Mouse (Mus musculus) MEL (cell line): ENCODE data around the gene Pogz. TPM values are rescaled to one million over a fixed set of nuclear protein-coding genes. Genes with fewer than 3 reads are reported as not detected.

Experiments
- DNase-seq: peaks from one replicate; pipeline ENCODE4 v3.0.0; 2011; ENCODE audit warnings: low read depth, low spot score
- H3K27ac ChIP-seq: 2 replicates; pipeline ENCODE4 v1.5.1; 2012; ENCODE audit warnings: low read depth, mild to moderate bottlenecking, control low read depth, low read length, moderate library complexity; ENCODE audit not compliant: control insufficient read depth
- H3K27me3 ChIP-seq, 2 experiments: fragments of 150-350 bp in 1 of 2; sonication (generic) in 1 of 2; 2 replicates each; pipeline ENCODE4 v1.6.1; 2012; ENCODE audit warnings: low read length in 2 of 2, mild to moderate bottlenecking in 2 of 2, improper control_type of control experiment in 1 of 2, moderate library complexity in 1 of 2; ENCODE audit not compliant: insufficient read depth in 2 of 2, control insufficient read depth in 1 of 2
- H3K36me3 ChIP-seq, 2 experiments: 2 replicates each; pipeline ENCODE4 v1.6.1; 2012 to 2014; ENCODE audit warnings: low read length in 2 of 2, improper control_type of control experiment in 1 of 2, inconsistent platforms in 1 of 2, mild to moderate bottlenecking in 1 of 2; ENCODE audit not compliant: insufficient read depth in 2 of 2, control insufficient read depth in 1 of 2
- H3K4me1 ChIP-seq, 2 experiments: fragments of 150-350 bp in 1 of 2; sonication (generic) in 1 of 2; 2 replicates each; pipeline ENCODE4 v1.6.1; 2012; ENCODE audit warnings: low read length in 2 of 2, improper control_type of control experiment in 1 of 2, mild to moderate bottlenecking in 1 of 2; ENCODE audit not compliant: insufficient read depth in 2 of 2, control insufficient read depth in 1 of 2
- H3K4me3 ChIP-seq, 2 experiments: fragments of 150-350 bp in 1 of 2; sonication (generic) in 1 of 2; 2 replicates each; pipeline ENCODE4 v1.5.1; 2012; ENCODE audit warnings: low read depth in 2 of 2, low read length in 2 of 2, mild to moderate bottlenecking in 2 of 2, moderate library complexity in 2 of 2, control low read depth in 1 of 2, improper control_type of control experiment in 1 of 2; ENCODE audit not compliant: control insufficient read depth in 1 of 2, insufficient read depth in 1 of 2
- H3K79me2 ChIP-seq: 2 replicates; pipeline ENCODE4 v1.6.1; 2012; ENCODE audit warnings: mild to moderate bottlenecking, low read length, moderate library complexity; ENCODE audit not compliant: control insufficient read depth, poor library complexity, insufficient read depth
- H3K9ac ChIP-seq: 2 replicates; pipeline ENCODE4 v1.6.1; 2012; ENCODE audit warnings: low read depth, mild to moderate bottlenecking, control low read depth, low read length, moderate library complexity; ENCODE audit not compliant: control insufficient read depth, poor library complexity, severe bottlenecking
- H3K9me3 ChIP-seq: fragments of 150-350 bp; sonication (generic); replicated peaks from 2 replicates; pipeline ENCODE4 v1.6.1; 2012; ENCODE audit warnings: mild to moderate bottlenecking, low read length, improper control_type of control experiment, moderate library complexity; ENCODE audit not compliant: insufficient read depth
- CHD1 ChIP-seq: IDR thresholded peaks from 2 replicates; pipeline ENCODE4 v1.6.1; 2012; ENCODE audit warnings: low read depth, mild to moderate bottlenecking, inconsistent platforms, low read length, improper control_type of control experiment
- CHD2 ChIP-seq: IDR thresholded peaks from 2 replicates; pipeline ENCODE4 v1.6.1; 2011; ENCODE audit warnings: low read length, improper control_type of control experiment
- CTCF ChIP-seq, 3 experiments: IDR thresholded peaks in 2 of 3; conservative IDR thresholded peaks in 1 of 3; 2 replicates each; pipeline ENCODE4 v1.5.1; 2011 to 2012; ENCODE audit warnings: low read length in 3 of 3, low read depth in 2 of 3, mild to moderate bottlenecking in 2 of 3, improper control_type of control experiment in 1 of 3, inconsistent platforms in 1 of 3, mixed read lengths in 1 of 3, moderate library complexity in 1 of 3; ENCODE audit not compliant: control insufficient read depth in 1 of 3, insufficient read depth in 1 of 3, poor library complexity in 1 of 3, severe bottlenecking in 1 of 3
- E2F4 ChIP-seq: IDR thresholded peaks from 2 replicates; pipeline ENCODE4 v1.6.1; 2011; ENCODE audit warnings: low read depth, low read length, improper control_type of control experiment, borderline replicate concordance
- ETS1 ChIP-seq: IDR thresholded peaks from 2 replicates; pipeline ENCODE4 v1.6.1; 2012; ENCODE audit warnings: low read depth, mild to moderate bottlenecking, inconsistent platforms, low read length, improper control_type of control experiment, moderate library complexity
- GABPA ChIP-seq: IDR thresholded peaks from 2 replicates; pipeline ENCODE4 v1.6.1; 2012; ENCODE audit warnings: low read depth, mild to moderate bottlenecking, inconsistent platforms, low read length, improper control_type of control experiment, moderate library complexity
- GATA1 ChIP-seq: IDR thresholded peaks from 2 replicates; pipeline ENCODE4 v1.6.1; 2011; ENCODE audit warnings: low read depth, low read length, improper control_type of control experiment
- HCFC1 ChIP-seq: IDR thresholded peaks from 2 replicates; pipeline ENCODE4 v1.6.1; 2012; ENCODE audit warnings: low read depth, mild to moderate bottlenecking, inconsistent platforms, low read length, improper control_type of control experiment, moderate library complexity
- JUND ChIP-seq: IDR thresholded peaks from 2 replicates; pipeline ENCODE4 v1.6.1; 2011; ENCODE audit warnings: low read depth, mild to moderate bottlenecking, improper control_type of control experiment, low read length
- KAT2A ChIP-seq: conservative IDR thresholded peaks from 2 replicates; pipeline ENCODE4 v1.6.1; 2012; ENCODE audit warnings: low read depth, low read length, improper control_type of control experiment, inconsistent platforms
- MAFK ChIP-seq: IDR thresholded peaks from 2 replicates; pipeline ENCODE4 v1.6.1; 2011; ENCODE audit warnings: low read depth, mild to moderate bottlenecking, low read length, improper control_type of control experiment, borderline replicate concordance
- MAX ChIP-seq: IDR thresholded peaks from 2 replicates; pipeline ENCODE4 v1.6.1; 2011; ENCODE audit warnings: low read length, improper control_type of control experiment
- MAZ ChIP-seq: IDR thresholded peaks from 2 replicates; pipeline ENCODE4 v1.6.1; 2012; ENCODE audit warnings: low read depth, mild to moderate bottlenecking, inconsistent platforms, low read length, improper control_type of control experiment
- MEF2A ChIP-seq: IDR thresholded peaks from 2 replicates; pipeline ENCODE4 v1.6.1; 2014; ENCODE audit warnings: low read depth, mild to moderate bottlenecking, inconsistent platforms, low read length, improper control_type of control experiment; ENCODE audit not compliant: poor library complexity, insufficient replicate concordance, severe bottlenecking; ENCODE audit errors: extremely low read depth
- MXI1 ChIP-seq: IDR thresholded peaks from 2 replicates; pipeline ENCODE4 v1.6.1; 2011; ENCODE audit warnings: mild to moderate bottlenecking, low read depth, low read length, improper control_type of control experiment
- MYB ChIP-seq: IDR thresholded peaks from 2 replicates; pipeline ENCODE4 v1.6.1; 2011; ENCODE audit warnings: mild to moderate bottlenecking, low read depth, low read length, improper control_type of control experiment
- MYC ChIP-seq: IDR thresholded peaks from 2 replicates; pipeline ENCODE4 v1.6.1; 2011; ENCODE audit warnings: low read depth, mild to moderate bottlenecking, low read length, improper control_type of control experiment, moderate library complexity
- NELFE ChIP-seq: IDR thresholded peaks from 2 replicates; pipeline ENCODE4 v1.6.1; 2011; ENCODE audit warnings: low read depth, low read length, improper control_type of control experiment
- NRF1 ChIP-seq: IDR thresholded peaks from 2 replicates; pipeline ENCODE4 v1.6.1; 2014; ENCODE audit warnings: low read depth, mild to moderate bottlenecking, inconsistent platforms, low read length, improper control_type of control experiment, moderate library complexity; ENCODE audit not compliant: poor library complexity, insufficient read depth, severe bottlenecking
- POLR2A ChIP-seq, 2 experiments: IDR thresholded peaks; 2 replicates each; pipeline ENCODE4 v1.6.1; 2011 to 2012; ENCODE audit warnings: low read length in 2 of 2, mild to moderate bottlenecking in 2 of 2, control low read depth in 1 of 2, improper control_type of control experiment in 1 of 2, low read depth in 1 of 2, moderate library complexity in 1 of 2; ENCODE audit not compliant: control insufficient read depth in 1 of 2, insufficient read depth in 1 of 2, poor library complexity in 1 of 2
- POLR2AphosphoS2 ChIP-seq: IDR thresholded peaks from 2 replicates; pipeline ENCODE4 v1.6.1; 2011; ENCODE audit warnings: low read length, improper control_type of control experiment
- RCOR1 ChIP-seq: IDR thresholded peaks from 2 replicates; pipeline ENCODE4 v1.6.1; 2012; ENCODE audit warnings: low read depth, mild to moderate bottlenecking, inconsistent platforms, low read length, improper control_type of control experiment
- SIN3A ChIP-seq: IDR thresholded peaks from 2 replicates; pipeline ENCODE4 v1.6.1; 2012; ENCODE audit warnings: low read length, improper control_type of control experiment, inconsistent platforms
- SMC3 ChIP-seq: IDR thresholded peaks from 2 replicates; pipeline ENCODE4 v1.6.1; 2011; ENCODE audit warnings: low read depth, low read length, improper control_type of control experiment
- TAL1 ChIP-seq: IDR thresholded peaks from 2 replicates; pipeline ENCODE4 v1.6.1; 2012; ENCODE audit warnings: mild to moderate bottlenecking, inconsistent platforms, low read length, moderate library complexity, mixed read lengths
- TBP ChIP-seq: IDR thresholded peaks from 2 replicates; pipeline ENCODE4 v1.8.0; 2011; ENCODE audit warnings: low read depth, low read length, improper control_type of control experiment
- USF2 ChIP-seq, 2 experiments: IDR thresholded peaks; 2 replicates each; pipeline ENCODE4 v1.6.1; 2011 to 2012; ENCODE audit warnings: improper control_type of control experiment in 2 of 2, low read length in 2 of 2, borderline replicate concordance in 1 of 2, inconsistent platforms in 1 of 2, low read depth in 1 of 2, mild to moderate bottlenecking in 1 of 2; ENCODE audit not compliant: insufficient read depth in 1 of 2
- ZC3H11A ChIP-seq: IDR thresholded peaks from 2 replicates; pipeline ENCODE4 v1.6.1; 2012; ENCODE audit warnings: low read depth, mild to moderate bottlenecking, inconsistent platforms, low read length, improper control_type of control experiment
- ZNF384 ChIP-seq: IDR thresholded peaks from 2 replicates; pipeline ENCODE4 v1.6.1; 2012; ENCODE audit warnings: low read depth, mild to moderate bottlenecking, inconsistent platforms, low read length, improper control_type of control experiment
- polyA plus RNA-seq, 2 experiments: library from polyadenylated mRNA; stranded (reverse) in 1 of 2; unstranded in 1 of 2; fragments of >175 nt in 1 of 2; fragments of >200 nt in 1 of 2; gene quantifications; 2 replicates each; pipeline versions ENCODE4 v1.2.1 to v1.2.4; 2012; ENCODE audit warnings: low replicate concordance in 2 of 2, low read depth in 1 of 2; ENCODE audit not compliant: insufficient read length in 2 of 2, insufficient read depth in 1 of 2, missing spikeins in 1 of 2
- total RNA-seq: library from RNA; depleted of rRNA; stranded (reverse); fragments of 300-350 nt; gene quantifications from 2 replicates; pipeline ENCODE4 v1.2.3, GENCODE M21; 2012

Gene Pogz
- total and polyA plus RNA-seq, 3 experiments: 10.6 to 31.6 TPM; not detected in 1

DNA sequence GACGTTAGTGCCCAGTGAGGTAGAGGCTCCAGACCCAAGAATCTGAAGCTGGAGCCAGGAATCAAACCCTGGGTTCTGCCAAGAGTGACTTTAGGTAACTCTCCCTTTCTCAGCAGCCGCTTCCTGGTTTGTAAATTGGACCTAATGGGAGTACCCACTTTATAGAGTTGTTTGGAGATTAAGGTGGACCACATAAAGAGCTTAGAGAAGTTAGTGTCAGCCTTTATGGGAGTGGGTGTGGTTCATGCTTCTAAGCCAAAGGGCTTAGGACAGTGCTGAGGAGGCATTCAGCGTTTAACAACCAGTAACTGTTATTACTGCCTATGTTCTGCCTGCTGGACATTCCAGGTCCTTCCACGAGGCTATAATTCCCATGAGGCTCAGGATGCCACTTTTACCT, 81.5 kb downstream of the Pogz start (continued):
- TF ChIP-seq TAL1 (no peak), GATA1 (no peak)

DNA sequence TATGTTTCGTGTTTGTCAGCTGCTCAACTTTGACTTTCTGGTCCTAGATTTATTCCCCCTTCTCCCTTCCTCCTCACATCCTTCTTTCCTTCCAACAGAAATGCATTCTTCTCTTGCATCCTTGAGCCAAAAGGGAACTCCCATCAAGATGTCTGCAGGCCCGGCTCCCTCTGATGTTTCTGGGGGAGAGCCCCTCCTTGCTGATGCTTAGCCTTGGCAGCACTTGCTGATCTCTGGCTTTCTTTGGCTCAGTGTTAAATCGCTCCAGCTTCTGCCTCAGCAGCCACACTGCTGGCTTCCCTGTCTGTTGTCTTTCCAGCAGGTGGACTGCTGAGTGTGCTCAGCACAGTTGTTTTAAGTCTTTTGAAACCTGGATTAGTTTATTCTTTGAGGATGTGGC, 83.7 kb downstream of the Pogz start:
- H3K9ac ChIP-seq: no peak overlapping the region
- H3K79me2 ChIP-seq: no peaks in the 10 kb centered on the region
- no peak overlapping the region for H3K4me3 ChIP-seq
- H3K9me3 ChIP-seq: no peaks in the 10 kb centered on the region
- H3K36me3 ChIP-seq: peaks cover 0 to 21% of the 10 kb centered on the region in 2 experiments; a peak in 2 of 4 replicates
- H3K27me3 ChIP-seq: no peaks in the 10 kb centered on the region
- no peak for DNase-seq
- no peak overlapping the region for H3K27ac ChIP-seq
- no peak for TF ChIP-seq MXI1
- TF ChIP-seq SMC3: no peak
- TF ChIP-seq GABPA: no peak
- TF ChIP-seq USF2 (IDR thresholded peaks at IDR 0.05; ENCODE audit: borderline replicate concordance in 1 of 2, insufficient read depth in 1 of 2, low read depth in 1 of 2, low read length in 2 of 2): no peak
- TF ChIP-seq MYC: no peak
- TF ChIP-seq ZC3H11A: no peak
- TF ChIP-seq MYB: no peak
- no peak for TF ChIP-seq JUND
- no peak for TF ChIP-seq NRF1
- no peak for TF ChIP-seq CTCF (IDR thresholded peaks at IDR 0.05 in 2 of 3, conservative IDR thresholded peaks at IDR 0.05 in 1 of 3; ENCODE audit: control insufficient read depth in 1 of 3, insufficient read depth in 1 of 3, low read depth in 2 of 3, low read length in 3 of 3, poor library complexity in 1 of 3, severe bottlenecking in 1 of 3)
- no peak for TF ChIP-seq CHD1
- TF ChIP-seq KAT2A: no peak
- no peak for TF ChIP-seq ETS1
- TF ChIP-seq MAZ: no peak
- TF ChIP-seq TBP: no peak
- H3K4me1 ChIP-seq: peaks cover 18 to 30% of the 10 kb centered on the region in 2 experiments

DNA sequence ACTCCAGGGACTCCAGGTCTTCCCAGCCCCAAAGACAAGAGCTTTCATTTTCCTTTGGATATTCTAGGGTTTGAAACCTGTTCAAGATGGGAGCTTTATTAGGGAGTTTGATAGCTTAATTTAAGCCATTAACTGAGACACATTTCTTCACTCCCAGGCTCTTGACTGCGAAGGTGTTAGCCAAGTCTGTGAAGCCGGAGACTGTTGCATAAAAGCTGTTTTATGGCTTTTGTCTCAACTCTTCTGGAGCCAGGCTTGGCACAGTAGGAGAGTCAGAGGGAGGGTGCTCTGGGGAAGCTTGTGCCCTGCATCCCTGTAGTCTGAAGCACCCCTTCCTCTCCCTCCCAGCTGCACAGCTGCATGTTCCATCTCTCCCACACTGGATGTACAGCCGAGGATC, 85.0 kb downstream of the Pogz start:
- Histone ChIP-seq H3K27me3 (no peaks in the 10 kb centered on the region), H3K9ac (no peak overlapping the region), H3K27ac (no peak overlapping the region), H3K4me1 (peaks cover 18 to 38% of the 10 kb centered on the region in 2 experiments), H3K36me3 (peaks cover 0 to 27% of the 10 kb centered on the region in 2 experiments; a peak in 2 of 4 replicates), H3K4me3 (no peak overlapping the region), H3K79me2 (no peaks in the 10 kb centered on the region), H3K9me3 (no peaks in the 10 kb centered on the region)
- DNase-seq: no peak
- no peak for TF ChIP-seq POLR2AphosphoS2
- no peak for TF ChIP-seq SIN3A
- TF ChIP-seq MXI1: no peak
- no peak for TF ChIP-seq CHD2
- no peak for TF ChIP-seq RCOR1
- TF ChIP-seq E2F4: no peak
- TF ChIP-seq MAFK: no peak
- no peak for TF ChIP-seq MAX
- TF ChIP-seq CTCF (IDR thresholded peaks at IDR 0.05 in 2 of 3, conservative IDR thresholded peaks at IDR 0.05 in 1 of 3; ENCODE audit: control insufficient read depth in 1 of 3, insufficient read depth in 1 of 3, low read depth in 2 of 3, low read length in 3 of 3, poor library complexity in 1 of 3, severe bottlenecking in 1 of 3): no peak
- TF ChIP-seq POLR2A (IDR thresholded peaks at IDR 0.05; ENCODE audit: control insufficient read depth in 1 of 2, insufficient read depth in 1 of 2, low read depth in 1 of 2, low read length in 2 of 2, poor library complexity in 1 of 2): no peak
- TF ChIP-seq NELFE: no peak
- TF ChIP-seq MEF2A: no peak
- no peak for TF ChIP-seq MYC
- TF ChIP-seq ZNF384: no peak
- no peak for TF ChIP-seq JUND
- TF ChIP-seq ZC3H11A: no peak
- TF ChIP-seq HCFC1: no peak
- TF ChIP-seq MYB: no peak
- no peak for TF ChIP-seq GABPA
- no peak for TF ChIP-seq MAZ
